Mouse (Mus musculus) neutrophil, adult 65 days (primary cell): ENCODE measurements around the gene Chka. TPM values are rescaled to one million over a fixed set of nuclear protein-coding genes. Genes with fewer than 3 reads are reported as not detected.

Experiments used
- total RNA-seq: library from RNA; stranded (reverse); gene quantifications from 2 replicates; pipeline ENCODE4 v1.2.4, GENCODE M21; 2023

The Chka gene
- total RNA-seq = 104 and 157 TPM in 2 replicates

DNA sequence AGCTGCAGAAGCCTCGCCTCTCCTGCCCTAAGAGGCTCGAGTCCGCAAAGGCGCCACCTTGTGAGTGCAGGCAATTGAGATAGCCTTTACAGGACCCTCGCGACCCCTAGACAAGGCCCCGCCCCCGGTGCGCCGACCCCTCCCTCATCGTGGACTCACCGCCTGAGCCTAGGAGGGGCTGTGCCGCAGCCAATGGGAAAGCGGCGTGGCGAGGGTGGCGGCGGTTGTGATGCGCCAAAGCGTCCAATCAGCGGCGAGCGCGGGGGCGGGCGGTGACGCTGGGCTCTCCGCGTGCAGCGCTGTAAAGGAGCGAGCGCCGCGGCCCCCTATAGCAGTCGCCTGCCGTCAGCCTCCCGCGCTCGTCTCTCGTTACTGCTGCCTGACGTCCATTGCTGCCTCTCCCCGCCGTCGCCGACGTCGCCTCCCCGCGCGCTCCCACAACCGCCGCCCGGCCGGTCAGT, at the start of gene Chka:
Gene Chka (plus strand): TSS at position 272 of the 461 bp plus-strand sequence.

DNA sequence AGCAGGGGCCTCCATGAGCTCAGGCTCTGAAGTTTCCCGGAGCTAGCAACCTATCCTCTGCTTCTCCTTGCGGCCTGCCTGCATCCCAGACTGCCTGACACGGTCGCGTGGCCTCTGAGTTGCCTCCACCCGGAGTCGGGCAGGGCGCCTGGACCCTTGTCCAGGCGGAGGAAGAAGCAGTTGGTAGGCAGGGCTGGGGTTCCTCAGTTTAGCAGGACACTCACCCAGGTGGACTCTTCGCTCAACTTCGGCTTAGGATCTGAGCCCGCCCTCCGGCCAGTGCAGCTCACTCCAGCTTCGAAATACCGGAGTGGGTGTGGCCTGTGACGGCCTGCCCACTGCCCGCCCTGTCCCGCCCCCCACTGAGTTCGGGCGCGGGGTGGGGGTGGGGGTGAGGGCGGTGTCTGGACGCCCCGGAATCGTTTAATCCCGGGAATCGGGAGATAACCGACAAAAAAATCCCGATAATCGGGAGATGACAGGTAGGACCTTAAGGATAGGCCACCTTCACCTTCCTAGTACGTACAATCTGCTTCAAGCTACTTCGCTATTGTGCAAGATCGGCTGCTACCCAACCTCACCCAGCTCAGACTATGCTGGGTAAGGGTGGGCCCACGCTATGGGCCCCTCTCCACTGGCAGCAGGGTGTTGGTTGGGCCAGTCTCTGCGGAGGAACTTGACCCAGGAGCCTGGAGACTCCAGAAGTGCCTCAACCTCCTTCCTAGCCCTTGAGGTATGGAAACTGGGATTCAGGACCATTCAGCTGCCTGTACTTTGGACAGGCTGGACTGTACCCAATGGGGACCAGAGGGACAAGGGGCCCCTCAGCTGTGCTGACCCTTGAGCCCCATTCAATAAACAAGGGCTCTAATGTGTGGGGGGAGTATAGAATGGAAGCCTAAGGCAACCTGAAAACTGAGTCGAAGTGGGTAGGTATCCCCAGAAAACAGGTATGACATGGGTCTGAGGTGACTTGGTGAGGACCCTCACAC, 55.5 kb downstream of the Chka start, which contains the start of gene Tcirg1:
Gene Tcirg1 (minus strand): TSS at position 339 of the 992 bp plus-strand sequence.

DNA sequence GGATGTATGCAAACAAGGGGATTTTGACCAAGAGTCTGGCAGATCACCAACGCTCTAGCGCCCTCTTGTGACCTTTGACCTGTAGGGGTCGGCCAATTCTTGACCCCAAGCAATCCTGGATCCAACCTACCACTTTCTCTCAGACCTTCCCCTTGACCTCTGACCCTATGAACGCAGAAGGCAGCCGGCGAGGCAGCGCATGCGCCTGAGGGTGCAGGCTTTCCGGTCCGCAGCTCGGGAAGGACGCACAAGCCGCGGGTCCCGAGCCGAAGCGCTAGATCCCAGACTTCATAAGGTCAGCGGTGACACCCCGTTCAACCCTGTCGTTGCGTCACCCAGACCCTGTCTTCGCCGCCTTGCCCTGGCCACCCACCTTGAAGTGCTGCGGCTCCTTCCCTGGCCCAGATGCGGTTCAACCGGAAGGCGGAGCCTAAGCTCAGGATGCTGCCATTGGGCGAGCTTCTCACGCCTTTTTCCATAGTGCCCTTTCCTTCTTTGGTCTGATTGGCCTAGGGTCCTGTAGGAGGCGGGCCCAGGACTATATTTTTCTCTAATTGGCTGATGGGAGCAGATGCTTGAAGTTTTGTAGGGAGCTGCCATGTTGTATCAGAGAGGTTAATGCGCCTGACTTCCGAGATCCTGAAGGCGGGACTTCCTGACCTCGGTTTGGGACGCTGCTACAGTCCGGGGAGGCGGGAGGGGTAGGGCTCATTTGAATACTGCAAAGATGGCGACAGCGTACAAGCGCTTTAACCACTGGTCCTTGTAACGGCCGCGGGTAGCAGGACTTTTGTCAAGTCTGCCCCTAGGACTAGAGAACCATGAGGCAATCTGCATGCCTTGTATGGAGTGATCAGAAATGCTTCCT, 61.0 kb downstream of the Chka start, which contains the start of gene Ndufs8:
Gene Ndufs8 (minus strand): TSS at position 438 of the 868 bp plus-strand sequence.

DNA sequence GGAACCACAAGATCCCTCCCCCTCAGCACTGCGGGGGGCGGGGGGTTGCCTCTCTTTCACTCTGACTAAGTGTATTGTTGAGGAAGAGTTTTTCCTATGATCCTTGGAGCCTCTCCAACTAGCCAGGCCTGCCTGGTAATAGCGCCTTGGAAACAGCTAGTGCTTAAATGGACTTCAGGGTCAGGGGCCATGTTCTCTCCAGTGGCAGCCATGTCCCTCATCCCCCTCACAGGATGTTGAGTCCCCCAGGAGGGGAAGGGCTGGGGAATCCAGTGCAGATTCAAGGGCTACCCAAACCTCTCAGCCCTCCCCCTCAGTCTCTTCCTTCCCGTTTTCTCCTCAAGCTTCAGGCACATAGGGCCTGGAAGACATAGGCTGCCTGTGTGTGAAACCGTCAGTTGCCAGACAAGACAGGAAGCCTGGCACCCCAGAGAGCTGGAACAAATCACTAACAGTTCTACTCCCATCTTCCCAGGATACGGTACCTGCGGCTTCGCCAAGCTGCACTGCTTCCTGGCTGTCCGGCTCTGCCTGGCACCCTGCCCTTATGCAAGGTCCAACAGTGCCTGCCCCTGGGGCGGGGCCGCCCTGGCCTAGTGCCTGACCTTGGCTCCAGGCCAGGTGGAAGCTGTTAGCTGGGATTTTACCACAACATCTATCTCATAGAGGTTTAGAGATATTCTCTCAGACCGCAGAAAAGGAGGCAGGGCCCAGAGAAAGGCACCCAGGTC, 77.8 kb downstream of the Chka start, which contains the start of gene Aldh3b1:
Gene Aldh3b1 (minus strand): TSS at position 598 of the 731 bp plus-strand sequence.

DNA sequence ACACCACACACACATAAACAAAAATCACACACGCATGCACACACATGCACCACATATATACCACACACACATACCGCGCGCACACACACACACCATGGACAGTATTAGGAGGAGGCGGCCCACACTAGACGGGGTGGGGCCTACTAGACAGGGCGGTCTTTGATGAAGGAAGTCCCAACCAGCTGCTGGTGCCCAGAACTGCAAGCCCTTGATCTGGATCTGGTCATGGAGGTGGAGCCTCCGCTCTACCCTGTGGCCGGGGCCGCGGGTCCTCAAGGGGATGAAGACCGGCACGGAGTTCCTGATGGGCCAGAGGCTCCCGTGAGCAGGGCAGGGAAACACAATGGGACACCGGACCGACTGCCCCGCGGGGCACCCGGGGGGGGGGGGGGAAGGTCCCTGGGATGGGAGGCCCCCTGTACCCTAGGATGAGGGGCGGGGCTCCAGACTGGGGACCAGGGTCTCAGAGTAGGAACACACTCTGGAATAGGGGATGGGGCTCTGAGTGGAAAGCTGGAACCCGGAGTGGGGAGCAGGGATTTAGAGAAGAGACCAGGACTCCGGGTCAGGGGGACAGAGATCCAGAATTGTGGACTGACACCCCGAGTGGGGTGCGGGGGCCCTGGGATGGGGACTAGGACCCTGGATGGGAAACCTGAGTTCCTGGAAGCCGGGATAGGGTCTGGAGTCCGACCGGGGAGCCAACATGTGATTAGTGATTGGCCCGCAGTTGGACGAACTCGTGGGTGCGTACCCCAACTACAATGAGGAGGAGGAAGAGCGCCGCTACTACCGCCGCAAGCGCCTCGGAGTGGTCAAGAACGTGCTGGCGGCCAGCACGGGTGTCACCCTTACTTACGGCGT, 83.7 kb downstream of the Chka start, which contains the start of gene Unc93b1:
Gene Unc93b1 (plus strand): TSS at position 155 of the 864 bp plus-strand sequence.

Other genes with a start within 250 kb of the Chka start
- gene Lrp5, start 165.2 kb upstream of the Chka start, total RNA-seq = 15.7 and 19.8 TPM in 2 replicates
- 23.7 and 30.0 TPM in 2 replicates for gene 1810055G02Rik, start 143.5 kb upstream of the Chka start, total RNA-seq
- 83.5 and 94.8 TPM in 2 replicates for gene Kmt5b, start 84.4 kb upstream of the Chka start, total RNA-seq
- 235 and 315 TPM in 2 replicates for gene Tcirg1, start 55.4 kb downstream of the Chka start, total RNA-seq
- gene Ndufs8, start 61.0 kb downstream of the Chka start, total RNA-seq = 44.6 and 47.3 TPM in 2 replicates
- gene Aldh3b1, start 78.0 kb downstream of the Chka start, total RNA-seq = 138 and 146 TPM in 2 replicates
- 222 and 238 TPM in 2 replicates for gene Unc93b1, start 83.4 kb downstream of the Chka start, total RNA-seq
- 12.3 and 13.0 TPM in 2 replicates for gene Aldh3b3, start 106.9 kb downstream of the Chka start, total RNA-seq
- gene Aldh3b2, start 120.6 kb downstream of the Chka start, total RNA-seq = 14.1 and 14.2 TPM in 2 replicates
- gene Acy3, start 134.8 kb downstream of the Chka start, total RNA-seq = 0.41 and 0.82 TPM in 2 replicates
- gene Tbx10, start 141.0 kb downstream of the Chka start, total RNA-seq = not detected in 2 replicates
- gene Nudt8, start 148.8 kb downstream of the Chka start, total RNA-seq = 4.5 and 5.4 TPM in 2 replicates
- 0.59 and 0.79 TPM in 2 replicates for gene Gm49405, start 148.9 kb downstream of the Chka start, total RNA-seq
- 0.88 and 1.4 TPM in 2 replicates for gene Doc2g, start 151.5 kb downstream of the Chka start, total RNA-seq
- 40.2 and 72.5 TPM in 2 replicates for gene Ndufv1, start 161.0 kb downstream of the Chka start, total RNA-seq
- gene Gstp1, start 186.2 kb downstream of the Chka start, total RNA-seq = 38.4 and 47.3 TPM in 2 replicates
- gene Gstp2, start 194.2 kb downstream of the Chka start, total RNA-seq = 12.5 and 18.8 TPM in 2 replicates
- gene Gstp3, start 207.8 kb downstream of the Chka start, total RNA-seq = 4.0 and 6.2 TPM in 2 replicates
- gene Cabp2, start 229.8 kb downstream of the Chka start, total RNA-seq = not detected in 2 replicates
- 295 and 307 TPM in 2 replicates for gene Cdk2ap2, start 245.4 kb downstream of the Chka start, total RNA-seq
- 207 and 345 TPM in 2 replicates for gene Pitpnm1, start 248.2 kb downstream of the Chka start, total RNA-seq